Mouse (Mus musculus) MEL-GATA-1-ER (cell line): ENCODE measurements around the gene Pde5a.

Experiments used
- DNase-seq: peaks from one replicate; pipeline ENCODE4 v3.0.0-alpha.2; 2012; ENCODE audit warnings: low read depth; ENCODE audit errors: extremely low read depth

The Pde5a gene

GRCm38 (mm10) chr3:122848410-122849034, 119.8 kb downstream of the Pde5a start:
- no peak for DNase-seq

- DNase-seq: no peak
These were observed 126.4 kb downstream of the Pde5a start for GRCm38 (mm10) chr3:122855149-122855548.

- DNase-seq: no peak
These were observed 131.1 kb downstream of the Pde5a start for GRCm38 (mm10) chr3:122859829-122860228.

- DNase-seq: no peak
These were observed 132.1 kb downstream of the Pde5a start for GRCm38 (mm10) chr3:122860573-122861498.

GRCm38 (mm10) chr3:122865092-122865491, 136.3 kb downstream of the Pde5a start:
- DNase-seq: no peak

- no peak for DNase-seq
These were observed 139.5 kb downstream of the Pde5a start for GRCm38 (mm10) chr3:122868270-122868669.

GRCm38 (mm10) chr3:122871596-122871995, 142.8 kb downstream of the Pde5a start:
- DNase-seq: no peak

GRCm38 (mm10) chr3:122876870-122877269, 148.1 kb downstream of the Pde5a start:
- no peak for DNase-seq

- no peak for DNase-seq
These were observed 148.8 kb downstream of the Pde5a start for GRCm38 (mm10) chr3:122877543-122877942.

GRCm38 (mm10) chr3:122878705-122879315, 150.1 kb downstream of the Pde5a start:
- DNase-seq: no peak

- no peak for DNase-seq
These were observed 159.0 kb downstream of the Pde5a start for GRCm38 (mm10) chr3:122887505-122888301.

GRCm38 (mm10) chr3:122888371-122888819, 159.6 kb downstream of the Pde5a start:
- DNase-seq: peak; percentile 6

- no peak for DNase-seq
These were observed 166.0 kb downstream of the Pde5a start, which contains the start of gene Fabp2 for GRCm38 (mm10) chr3:122894772-122895171. TSS of gene Fabp2 (plus strand) at chr3:122895072.

- no peak for DNase-seq
These were observed 166.5 kb downstream of the Pde5a start for GRCm38 (mm10) chr3:122895189-122895731.

- DNase-seq: no peak
These were observed 169.5 kb downstream of the Pde5a start for GRCm38 (mm10) chr3:122898254-122898653.

- no peak for DNase-seq
These were observed 175.1 kb downstream of the Pde5a start for GRCm38 (mm10) chr3:122903746-122904433.

GRCm38 (mm10) chr3:122907841-122908240, 179.1 kb downstream of the Pde5a start:
- no peak for DNase-seq
